Mouse (Mus musculus) megakaryocyte-erythroid progenitor cell, adult 5 weeks (primary cell): ENCODE data around the gene Smpd3. TPM values are rescaled to one million over a fixed set of nuclear protein-coding genes. Genes with fewer than 3 reads are reported as not detected.

Source experiments
- polyA plus RNA-seq: library from polyadenylated mRNA; stranded (reverse); fragments of >175 nt; gene quantifications from 2 replicates; pipeline ENCODE4 v1.2.3, GENCODE M21; 2012

The Smpd3 gene
- 0.20 and 0.26 TPM in 2 replicates for polyA plus RNA-seq

GRCm38 (mm10) chr8:106337852-106338521 is at the start of gene Smpd3:
Smpd3 (minus strand) TSS chr8:106337988.

GRCm38 (mm10) chr8:106210821-106211345 is 126.9 kb downstream of the Smpd3 start, which contains the start of the genes Slc7a6os and Prmt7:
Slc7a6os (minus strand) TSS chr8:106210935.
Prmt7 (plus strand) TSS chr8:106210936.

Other genes with a start within 250 kb of the Smpd3 start
- gene Esrp2, start 201.0 kb downstream of the Smpd3 start, polyA plus RNA-seq: 0.71 and 3.2 TPM in 2 replicates
- 11.0 and 14.7 TPM in 2 replicates for gene Pla2g15, start 187.6 kb downstream of the Smpd3 start, polyA plus RNA-seq
- gene Slc7a6, start 169.1 kb downstream of the Smpd3 start, polyA plus RNA-seq: 11.6 and 15.8 TPM in 2 replicates
- gene Slc7a6os, start 127.1 kb downstream of the Smpd3 start, polyA plus RNA-seq: 29.0 and 42.4 TPM in 2 replicates
- 26.8 and 28.8 TPM in 2 replicates for gene Prmt7, start 127.1 kb downstream of the Smpd3 start, polyA plus RNA-seq
- 1.5 and 1.6 TPM in 2 replicates for gene Zfp90, start 77.3 kb upstream of the Smpd3 start, polyA plus RNA-seq
- not detected in 2 replicates for gene 6030452D12Rik, start 162.5 kb upstream of the Smpd3 start, polyA plus RNA-seq
- not detected in 2 replicates for gene Cdh3, start 172.9 kb upstream of the Smpd3 start, polyA plus RNA-seq
- 12.4 and 15.1 TPM in 2 replicates for gene Gm10073, start 235.5 kb upstream of the Smpd3 start, polyA plus RNA-seq